Mouse (Mus musculus) embryonic fibroblast, embryonic 13.5 days (primary cell): ENCODE measurements at regions not wholly inside any gene's neighbourhood (a gene's known extent, or its start where the extent isn't known, plus 50 kb on each side); places are given as distances from the start of the nearest gene placed in this dataset.

ENCODE experiments used
- CTCF ChIP-seq: IDR thresholded peaks from 2 replicates; pipeline ENCODE4 v1.5.1; 2011; ENCODE audit warnings: mild to moderate bottlenecking, control low read depth, low read length, moderate library complexity, borderline replicate concordance; ENCODE audit not compliant: insufficient read depth
- POLR2A ChIP-seq: IDR thresholded peaks from 2 replicates; pipeline ENCODE4 v1.6.1; 2011; ENCODE audit warnings: low read depth, mild to moderate bottlenecking, control low read depth, low read length, moderate library complexity

DNA sequence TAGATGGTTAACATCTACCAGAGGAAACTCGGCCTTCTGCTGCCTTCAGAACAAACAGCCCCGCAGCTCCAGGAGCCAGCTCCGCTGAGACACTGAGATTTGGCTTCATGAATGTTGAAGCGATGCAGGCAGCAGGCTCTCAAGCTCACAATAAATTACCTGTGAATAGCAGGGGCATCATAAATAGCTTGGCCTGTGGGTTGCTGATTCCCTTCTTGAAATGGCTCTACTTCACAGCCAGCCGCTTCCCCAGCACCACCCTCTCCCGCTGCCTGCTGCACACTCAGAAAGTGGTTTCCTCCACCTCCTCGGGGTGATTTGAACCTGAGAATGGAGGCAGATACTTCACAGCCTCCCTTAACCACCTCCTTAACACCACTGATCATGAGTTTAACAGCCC, 104.2 kb upstream of the Topaz1 start:
- TF ChIP-seq CTCF: no peak
- TF ChIP-seq POLR2A: no peak
